Mouse (Mus musculus) heart, postnatal 4 days (tissue): ENCODE measurements around the gene 4921536K21Rik. TPM values are rescaled to one million over a fixed set of nuclear protein-coding genes. Genes with fewer than 3 reads are reported as not detected.

ENCODE experiments used
- DNase-seq: peaks from one replicate; pipeline ENCODE4 v3.0.0; 2021
- total RNA-seq, 2 experiments: library from RNA; stranded (reverse); gene quantifications; 2 replicates each; pipeline ENCODE4 v1.2.3; 2021

Gene 4921536K21Rik
- total RNA-seq, 2 experiments from 2014 or later = 0.14 to 0.17 TPM

- no peak for DNase-seq
These were observed 15.8 kb upstream of the 4921536K21Rik start for GRCm38 (mm10) chr11:3910513-3911310.

GRCm38 (mm10) chr11:3909236-3909635 is 14.3 kb upstream of the 4921536K21Rik start:
- no peak for DNase-seq

GRCm38 (mm10) chr11:3905446-3905845 is 10.5 kb upstream of the 4921536K21Rik start:
- no peak for DNase-seq

- DNase-seq = no peak
These were observed 9.8 kb upstream of the 4921536K21Rik start for GRCm38 (mm10) chr11:3904673-3905072.

GRCm38 (mm10) chr11:3903046-3903445 is 8.1 kb upstream of the 4921536K21Rik start:
- peak; percentile 71 for DNase-seq

- DNase-seq = no peak
These were observed 7.6 kb upstream of the 4921536K21Rik start for GRCm38 (mm10) chr11:3902516-3902915.

GRCm38 (mm10) chr11:3900296-3900695 is 5.4 kb upstream of the 4921536K21Rik start:
- DNase-seq = no peak

GRCm38 (mm10) chr11:3895933-3896332 is 1.0 kb upstream of the 4921536K21Rik start:
- DNase-seq = no peak

GRCm38 (mm10) chr11:3895458-3895857 is 560 bp upstream of the 4921536K21Rik start:
- DNase-seq = no peak

- DNase-seq = no peak
These were observed 928 bp downstream of the 4921536K21Rik start for GRCm38 (mm10) chr11:3893970-3894369.

- no peak for DNase-seq
These were observed 7.6 kb downstream of the 4921536K21Rik start for GRCm38 (mm10) chr11:3887331-3887730.

GRCm38 (mm10) chr11:3883711-3884110 is 11.2 kb downstream of the 4921536K21Rik start:
- no peak for DNase-seq

- DNase-seq = peak; percentile 80
These were observed 15.1 kb downstream of the 4921536K21Rik start for GRCm38 (mm10) chr11:3879836-3880235.

- no peak for DNase-seq
These were observed 16.2 kb downstream of the 4921536K21Rik start for GRCm38 (mm10) chr11:3878660-3879059.

- DNase-seq = no peak
These were observed 18.5 kb downstream of the 4921536K21Rik start for GRCm38 (mm10) chr11:3876419-3876818.

- DNase-seq = no peak
These were observed 30.6 kb downstream of the 4921536K21Rik start for GRCm38 (mm10) chr11:3864343-3864742.

- peak; percentile 78 for DNase-seq
These were observed 31.3 kb downstream of the 4921536K21Rik start, which contains the start of gene Osbp2 for GRCm38 (mm10) chr11:3863454-3864112. Osbp2 (minus strand) TSS chr11:3863903.

- DNase-seq = no peak
These were observed 32.0 kb downstream of the 4921536K21Rik start for GRCm38 (mm10) chr11:3862661-3863453.

- no peak for DNase-seq
These were observed 34.5 kb downstream of the 4921536K21Rik start for GRCm38 (mm10) chr11:3860361-3860760.

- no peak for DNase-seq
These were observed 35.1 kb downstream of the 4921536K21Rik start for GRCm38 (mm10) chr11:3859778-3860177.

GRCm38 (mm10) chr11:3857902-3858301 is 37.0 kb downstream of the 4921536K21Rik start:
- DNase-seq = no peak

GRCm38 (mm10) chr11:3855846-3856245 is 39.1 kb downstream of the 4921536K21Rik start:
- DNase-seq = no peak

- DNase-seq = no peak
These were observed 40.7 kb downstream of the 4921536K21Rik start for GRCm38 (mm10) chr11:3854156-3854555.
